Mouse (Mus musculus) ovary, postnatal 10 days (tissue): Measurements from ENCODE around the gene B020011L13Rik.
"Not testable (repeated sequence)": the region's sequence is repeated elsewhere in the genome, so short reads cannot be mapped to it uniquely, and the experiment has no call there.

Experiments
- DNase-seq: peaks from one replicate; pipeline ENCODE4 v3.0.0; 2022; ENCODE audit warnings: low spot score

Gene B020011L13Rik

GRCm38 (mm10) chr1:117780833-117781232, at the start of gene B020011L13Rik:
B020011L13Rik (plus strand) TSS chr1:117781133.
- DNase-seq: not testable (repeated sequence)

GRCm38 (mm10) chr1:117816271-117816670, 35.3 kb downstream of the B020011L13Rik start:
- not testable (repeated sequence) for DNase-seq

GRCm38 (mm10) chr1:117829781-117830180, 48.8 kb downstream of the B020011L13Rik start, which contains the start of gene Gm28360:
Gm28360 (plus strand) TSS chr1:117830081.
- DNase-seq: not testable (repeated sequence)

GRCm38 (mm10) chr1:117851718-117852117, 70.8 kb downstream of the B020011L13Rik start:
- DNase-seq: not testable (repeated sequence)
